Mouse (Mus musculus) thymus, postnatal 36 days (tissue): ENCODE measurements at regions not wholly inside any gene's neighbourhood (a gene's known extent, or its start where the extent isn't known, plus 50 kb on each side); places are given as distances from the start of the nearest gene placed in this dataset.

Experiments
- DNase-seq, 2 experiments: peaks; one replicate each; pipeline ENCODE4 v3.0.0; 2022; ENCODE audit warnings: mixed read lengths in 2 of 2

GRCm38 (mm10) chr13:75204417-75204816 lies 114.8 kb downstream of the Pcsk1 start:
- no peak for DNase-seq

- no peak for DNase-seq
Observed at GRCm38 (mm10) chr13:75223944-75224343, 134.3 kb downstream of the Pcsk1 start.

- DNase-seq: no peak
Observed at GRCm38 (mm10) chr13:75225581-75226297, 136.1 kb downstream of the Pcsk1 start.

- DNase-seq: peak; percentile 14 to 24
Observed at GRCm38 (mm10) chr13:75227616-75228277, 138.1 kb downstream of the Pcsk1 start.

GRCm38 (mm10) chr13:75236424-75236823 lies 146.8 kb downstream of the Pcsk1 start:
- no peak for DNase-seq
